In the genomic region with DNA sequence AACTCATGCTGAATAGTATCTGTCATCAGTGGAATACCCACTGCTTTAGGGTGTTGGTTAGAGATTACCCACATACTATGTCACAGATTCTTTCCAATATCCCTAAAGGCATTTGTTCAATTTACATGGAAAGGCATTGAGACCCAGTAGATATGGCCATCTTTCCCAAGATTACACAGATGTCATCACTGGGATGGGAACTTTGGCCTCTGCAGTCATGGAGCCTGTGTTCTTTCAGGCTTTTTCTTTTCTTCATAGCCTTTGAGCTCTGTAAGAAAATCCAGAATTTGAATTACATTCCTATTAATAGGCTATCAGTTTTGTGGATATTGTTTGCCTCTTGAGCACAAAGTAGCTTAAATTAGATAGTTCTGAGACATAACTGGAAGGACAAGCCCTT, we compare ENCODE assay signal across 28 mouse cellular contexts. TPM values are rescaled to one million over a fixed set of nuclear protein-coding genes. Genes with fewer than 3 reads are reported as not detected.
DNase-seq lines count a peak whose midpoint lies in the region; ATAC-seq and TF ChIP-seq lines count a peak whose summit lies in the region.
"Had no signal": no experiment of that assay in that cellular context is flagged by ENCODE, and none has a peak within 500 bp of the region (broad histone marks: within the 10 kb centered on the region; RNA-seq: fewer than 3 reads in every experiment).

No protein-coding gene starts in this region.

- ATAC-seq in kidney, embryonic 15.5 days (replicated peaks; ENCODE audit: low FRiP score): no peak
- no peak for ATAC-seq in liver, embryonic 16.5 days (ENCODE audit: low read depth)
- ATAC-seq in liver, postnatal 0 days: no peak
- ATAC-seq in Patski: peak; percentile 11
- ATAC-seq in midbrain, embryonic 15.5 days (replicated peaks): no peak
- ATAC-seq: CD4-positive, CD25-positive, alpha-beta regulatory T cell, adult 4 months; forebrain, embryonic 14.5 days; hindbrain, embryonic 16.5 days had no signal

- no peak for TF ChIP-seq CTCF in liver, postnatal 0 days (IDR thresholded peaks at IDR 0.05; ENCODE audit: low read depth)
- no peak for TF ChIP-seq CTCF in Patski (IDR thresholded peaks at IDR 0.05)
- TF ChIP-seq CTCF in small intestine, adult 2 months (IDR thresholded peaks at IDR 0.05; ENCODE audit: extremely low read depth, insufficient read length, insufficient replicate concordance, low read depth, low read length): no peak

- H3K4me2 ChIP-seq in kidney, embryonic 15.5 days: no peak overlapping the region
- no peak overlapping the region for H3K4me2 ChIP-seq in liver, embryonic 16.5 days (ENCODE audit: low read depth, low read length)
- no peak overlapping the region for H3K4me2 ChIP-seq in liver, postnatal 0 days (ENCODE audit: low read depth, low read length)
- H3K4me2 ChIP-seq in midbrain, embryonic 15.5 days: no peak overlapping the region
- H3K4me2 ChIP-seq: embryonic facial prominence, embryonic 12.5 days; heart, embryonic 15.5 days; limb, embryonic 15.5 days; neural tube, embryonic 15.5 days had no signal

- in situ Hi-C loops in Patski (cut with MboI; ENCODE audit: low pct_unique_long_range_greater_than_20kb): no loop called here

- POLR2A ChIA-PET in Patski (lab: Charles Lee): no interaction called here

- no peak overlapping the region for H3K4me3 ChIP-seq in kidney, embryonic 15.5 days (replicated peaks)
- no peak overlapping the region for H3K4me3 ChIP-seq in liver, embryonic 16.5 days (ENCODE audit: low read depth, low read length)
- H3K4me3 ChIP-seq in liver, postnatal 0 days (ENCODE audit: low read depth, low read length): no peak overlapping the region
- no peak overlapping the region for H3K4me3 ChIP-seq in small intestine, adult 2 months (ENCODE audit: low read depth, low read length)
- H3K4me3 ChIP-seq in midbrain, embryonic 15.5 days: no peak overlapping the region
- H3K4me3 ChIP-seq: embryonic facial prominence, embryonic 12.5 days; heart, embryonic 10.5 days; heart, embryonic 15.5 days; limb, embryonic 10.5 days; limb, embryonic 15.5 days; neural tube, embryonic 15.5 days had no signal

- no peaks in the 10 kb centered on the region for H3K36me3 ChIP-seq in kidney, embryonic 15.5 days
- no peaks in the 10 kb centered on the region for H3K36me3 ChIP-seq in liver, embryonic 16.5 days (ENCODE audit: control insufficient read depth, insufficient read depth)
- no peaks in the 10 kb centered on the region for H3K36me3 ChIP-seq in liver, postnatal 0 days (replicated peaks; ENCODE audit: insufficient read depth, low read length)
- H3K36me3 ChIP-seq in small intestine, adult 2 months (ENCODE audit: control insufficient read depth, insufficient read depth, low read length): no peaks in the 10 kb centered on the region
- no peaks in the 10 kb centered on the region for H3K36me3 ChIP-seq in midbrain, embryonic 15.5 days (replicated peaks)
- H3K36me3 ChIP-seq: embryonic facial prominence, embryonic 12.5 days; heart, embryonic 10.5 days; heart, embryonic 15.5 days; limb, embryonic 10.5 days; limb, embryonic 15.5 days; neural tube, embryonic 15.5 days had no signal

- CTCF ChIA-PET in Patski (lab: Charles Lee): no interaction called here

- H3K4me1 ChIP-seq in kidney, embryonic 15.5 days: 0 out of 2 replicates have a peak, but pooled peaks cover 4% of the 10 kb centered on the region
- H3K4me1 ChIP-seq in liver, embryonic 16.5 days (ENCODE audit: control insufficient read depth, low read depth, low read length): no peaks in the 10 kb centered on the region
- H3K4me1 ChIP-seq in liver, postnatal 0 days (ENCODE audit: insufficient read depth): peaks cover 2% of the 10 kb centered on the region; the same call in 1 of the 2 replicates
- peaks cover 6% of the 10 kb centered on the region; the same call in 1 of the 2 replicates for H3K4me1 ChIP-seq in small intestine, adult 2 months (ENCODE audit: control insufficient read depth, insufficient read depth, insufficient read length, low read length)
- H3K4me1 ChIP-seq in midbrain, embryonic 15.5 days: no peaks in the 10 kb centered on the region
- H3K4me1 ChIP-seq: embryonic facial prominence, embryonic 12.5 days; heart, embryonic 10.5 days; limb, embryonic 10.5 days; limb, embryonic 15.5 days; neural tube, embryonic 15.5 days had no signal

- DNase-seq in kidney, adult 11 months: no peak
- no peak for DNase-seq in liver, postnatal 0 days
- DNase-seq in Patski (ENCODE audit: low read depth, low spot score): no peak
- DNase-seq: adrenal gland, postnatal 25 days; cerebellum, adult 11-12 months; cerebellum, adult 9-11 months; embryo, embryonic 11 days; gastrocnemius, postnatal 25 days; layer of hippocampus, postnatal 36 days; lung, adult 2 months; midbrain, embryonic 14.5 days; retina, postnatal 1 day; right cerebral cortex, postnatal 14 days; spleen, adult 18-20 months; thymus, postnatal 14 days had no signal

- no peaks in the 10 kb centered on the region for H3K27me3 ChIP-seq in kidney, embryonic 15.5 days
- H3K27me3 ChIP-seq in liver, embryonic 16.5 days (ENCODE audit: control insufficient read depth, insufficient read depth, low read depth, low read length): no peaks in the 10 kb centered on the region
- no peaks in the 10 kb centered on the region for H3K27me3 ChIP-seq in liver, postnatal 0 days (ENCODE audit: insufficient read depth, low read length)
- no peaks in the 10 kb centered on the region for H3K27me3 ChIP-seq in Patski
- no peaks in the 10 kb centered on the region for H3K27me3 ChIP-seq in small intestine, adult 2 months (ENCODE audit: control insufficient read depth, insufficient read depth, low read length)
- no peaks in the 10 kb centered on the region for H3K27me3 ChIP-seq in midbrain, embryonic 15.5 days (replicated peaks)
- H3K27me3 ChIP-seq: embryonic facial prominence, embryonic 12.5 days; heart, embryonic 15.5 days; limb, embryonic 15.5 days; neural tube, embryonic 15.5 days had no signal

- no peaks in the 10 kb centered on the region for H3K9me3 ChIP-seq in kidney, embryonic 15.5 days (replicated peaks)
- no peaks in the 10 kb centered on the region for H3K9me3 ChIP-seq in liver, embryonic 16.5 days (replicated peaks; ENCODE audit: control insufficient read depth, low read length)
- no peaks in the 10 kb centered on the region for H3K9me3 ChIP-seq in liver, postnatal 0 days (ENCODE audit: low read length)
- H3K9me3 ChIP-seq in midbrain, embryonic 15.5 days: no peaks in the 10 kb centered on the region
- H3K9me3 ChIP-seq: embryonic facial prominence, embryonic 12.5 days; heart, embryonic 10.5 days; heart, embryonic 15.5 days; limb, embryonic 10.5 days; limb, embryonic 15.5 days; neural tube, embryonic 15.5 days had no signal

- H3K27ac ChIP-seq in kidney, embryonic 15.5 days: peak overlapping the region; percentile 81
- H3K27ac ChIP-seq in liver, embryonic 16.5 days (ENCODE audit: low read length): peak overlapping the region; percentile 73; the same call in 1 of the 2 replicates
- H3K27ac ChIP-seq in liver, postnatal 0 days (ENCODE audit: low read depth): no peak overlapping the region
- peak overlapping the region; percentile 81 for H3K27ac ChIP-seq in small intestine, adult 2 months (ENCODE audit: insufficient read depth, low read depth, low read length)
- no peak overlapping the region for H3K27ac ChIP-seq in midbrain, embryonic 15.5 days
- H3K27ac ChIP-seq: embryonic facial prominence, embryonic 12.5 days; heart, embryonic 10.5 days; heart, embryonic 15.5 days; limb, embryonic 10.5 days; limb, embryonic 15.5 days; neural tube, embryonic 15.5 days had no signal

- TF ChIP-seq POLR2A in small intestine, adult 2 months (IDR thresholded peaks at IDR 0.05; ENCODE audit: low read depth, low read length): no peak

- no peak overlapping the region for H3K9ac ChIP-seq in kidney, embryonic 15.5 days
- H3K9ac ChIP-seq in liver, embryonic 16.5 days (ENCODE audit: low read depth, low read length): no peak overlapping the region
- no peak overlapping the region for H3K9ac ChIP-seq in liver, postnatal 0 days (replicated peaks)
- no peak overlapping the region for H3K9ac ChIP-seq in midbrain, embryonic 15.5 days
- H3K9ac ChIP-seq: embryonic facial prominence, embryonic 12.5 days; heart, embryonic 15.5 days; limb, embryonic 15.5 days; neural tube, embryonic 15.5 days had no signal

- TF ChIP-seq EP300 in liver, postnatal 0 days (IDR thresholded peaks at IDR 0.05; ENCODE audit: low read depth): no peak

RNA-seq across cellular contexts. Expression of a gene that starts 59.2 kb away (rescaled TPM):
- 77.7 and 79.1 TPM in 2 replicates for polyA plus RNA-seq in kidney, embryonic 15.5 days (2015; fragmentation: Nextera tagmentation; extraction: Ambion mirVana)
- 32.0 and 37.3 TPM in 2 replicates for polyA plus RNA-seq in liver, embryonic 16.5 days (2015; fragmentation: Nextera tagmentation; extraction: Ambion mirVana)
- polyA plus RNA-seq in liver, postnatal 0 days (2015; fragmentation: Nextera tagmentation; extraction: Ambion mirVana): 12.1 and 15.1 TPM in 2 replicates
- polyA plus RNA-seq in Patski (2021): 25.5 TPM
- 0.06 and 0.23 TPM in 2 replicates for polyA plus RNA-seq in small intestine, adult 2 months (2012; rRNA removed)
- 8.4 and 8.5 TPM in 2 replicates for polyA plus RNA-seq in midbrain, embryonic 15.5 days (2015; fragmentation: Nextera tagmentation; extraction: Ambion mirVana)

Comparison
In these comparisons a context has a peak if more than half of its experiments do, and no peak if none do; other contexts are left out.
1. H3K27ac ChIP-seq: peak in kidney, embryonic 15.5 days (single experiment), liver, embryonic 16.5 days (single experiment) and small intestine, adult 2 months (single experiment); none in liver, postnatal 0 days (single experiment) and midbrain, embryonic 15.5 days (single experiment).